Mouse (Mus musculus) ES-E14 (cell line): ENCODE data around the gene Psmc3ip.

ENCODE experiments used
- MAFK ChIP-seq: IDR thresholded peaks from 2 replicates; pipeline ENCODE4 v1.6.1; 2014; ENCODE audit warnings: mild to moderate bottlenecking, low read depth, low read length, inconsistent platforms; ENCODE audit not compliant: insufficient read depth
- ZC3H11A ChIP-seq: IDR thresholded peaks from 2 replicates; pipeline ENCODE4 v1.6.1; 2012; ENCODE audit warnings: low read depth, mild to moderate bottlenecking, inconsistent platforms, low read length, borderline replicate concordance
- ZNF384 ChIP-seq: IDR thresholded peaks from 2 replicates; pipeline ENCODE4 v1.6.1; 2012; ENCODE audit warnings: low read depth, low read length, inconsistent platforms

DNA sequence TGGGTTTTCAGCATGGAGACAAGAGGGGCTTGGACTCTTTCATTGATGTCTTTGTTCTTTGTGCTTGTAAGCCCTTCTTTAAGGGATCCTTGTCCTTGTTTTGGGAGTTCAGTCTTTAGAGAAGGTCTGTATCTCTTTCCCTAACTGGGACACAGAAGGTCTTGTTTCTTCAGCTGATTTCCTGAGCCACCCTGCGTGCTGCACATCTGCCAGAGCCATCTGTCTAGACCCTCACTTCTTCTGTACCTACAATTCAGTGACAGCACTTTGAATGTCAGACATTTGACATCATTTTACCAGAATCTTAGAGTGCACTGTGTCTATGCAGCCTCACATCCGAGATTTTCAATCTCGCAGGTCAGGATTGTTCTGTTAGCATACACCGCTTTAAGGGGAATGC, 49.4 kb downstream of the Psmc3ip start:
- TF ChIP-seq MAFK (no peak), ZNF384 (no peak), ZC3H11A (no peak)
